Mouse (Mus musculus): ENCODE results near the gene Nrxn2.

The Nrxn2 gene

GRCm38 (mm10) chr19:6540191-6540590 lies 121.7 kb downstream of the Nrxn2 start:
- no peak for DNase-seq (ENCODE audit: low read depth, low spot score)

DNA sequence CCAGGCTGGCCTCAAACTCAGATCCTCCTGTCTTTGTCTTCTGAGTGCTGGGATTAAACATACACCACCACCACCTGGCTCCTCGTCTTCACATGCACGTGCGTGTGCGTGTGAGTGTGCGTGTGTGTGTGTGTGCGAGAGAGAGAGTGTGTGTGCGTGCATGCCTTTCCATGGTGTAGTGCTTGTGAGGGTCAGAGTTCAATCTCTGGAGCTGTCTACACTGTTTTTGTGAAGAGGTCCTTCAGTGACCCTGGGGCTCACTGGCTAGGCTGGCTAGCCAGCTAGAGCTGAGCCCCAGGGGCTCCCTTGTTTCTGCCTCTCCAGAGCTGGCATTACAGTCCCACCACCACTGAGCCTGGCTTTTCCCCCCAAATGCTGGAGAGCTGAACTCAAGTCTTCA lies 123.0 kb downstream of the Nrxn2 start:
- DNase-seq (ENCODE audit: low read depth, low spot score) = no peak

GRCm38 (mm10) chr19:6542367-6543034 lies 124.0 kb downstream of the Nrxn2 start, which contains the start of gene Slc22a12:
Gene Slc22a12 (minus strand): TSS chr19:6543032.
- DNase-seq (ENCODE audit: low read depth, low spot score) = no peak

DNA sequence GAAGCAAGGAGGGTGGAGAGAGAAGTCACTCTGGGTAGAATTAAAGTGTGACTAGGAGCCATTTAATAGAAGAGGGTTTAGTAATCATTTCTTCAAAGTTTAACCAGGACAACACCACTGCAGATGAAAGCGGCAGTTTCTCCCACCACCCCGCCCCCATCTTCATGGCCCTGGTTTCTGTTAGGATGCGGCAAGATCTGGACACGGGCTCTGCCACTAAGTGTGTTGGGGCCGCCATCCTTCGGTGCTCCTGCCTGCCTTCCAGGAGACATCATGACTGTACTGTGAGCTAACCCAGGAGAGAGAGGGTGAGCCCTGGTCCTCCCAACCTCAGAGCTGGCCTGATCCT lies 124.5 kb downstream of the Nrxn2 start:
- no peak for DNase-seq (ENCODE audit: low read depth, low spot score)

- DNase-seq (ENCODE audit: low read depth, low spot score) = no peak
Measured at GRCm38 (mm10) chr19:6543518-6543917, 125.0 kb downstream of the Nrxn2 start.

GRCm38 (mm10) chr19:6544712-6545111 lies 126.2 kb downstream of the Nrxn2 start:
- DNase-seq (ENCODE audit: low read depth, low spot score) = no peak

GRCm38 (mm10) chr19:6545481-6545880 lies 127.0 kb downstream of the Nrxn2 start:
- DNase-seq (ENCODE audit: low read depth, low spot score) = no peak

DNA sequence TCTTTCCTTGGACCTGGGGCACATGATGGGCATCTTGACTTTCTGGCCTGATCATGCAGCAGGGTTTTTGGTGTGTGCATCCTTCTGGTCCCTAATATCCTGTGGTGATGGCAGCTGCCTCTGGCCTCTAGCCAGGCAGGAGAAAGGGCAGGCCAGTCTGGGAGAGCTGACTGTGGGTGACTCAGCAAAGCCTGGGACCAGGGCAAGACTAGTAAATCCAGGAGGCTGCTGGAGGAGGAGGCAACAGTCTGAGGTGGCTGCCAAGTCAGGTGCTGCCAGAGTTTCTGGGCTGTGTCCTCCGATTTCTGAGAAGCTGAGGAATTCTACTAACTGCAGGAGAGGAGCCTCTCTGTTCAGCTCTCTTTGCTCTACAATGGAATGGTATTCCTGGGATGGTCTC lies 127.6 kb downstream of the Nrxn2 start:
- DNase-seq (ENCODE audit: low read depth, low spot score) = peak; percentile 94

DNA sequence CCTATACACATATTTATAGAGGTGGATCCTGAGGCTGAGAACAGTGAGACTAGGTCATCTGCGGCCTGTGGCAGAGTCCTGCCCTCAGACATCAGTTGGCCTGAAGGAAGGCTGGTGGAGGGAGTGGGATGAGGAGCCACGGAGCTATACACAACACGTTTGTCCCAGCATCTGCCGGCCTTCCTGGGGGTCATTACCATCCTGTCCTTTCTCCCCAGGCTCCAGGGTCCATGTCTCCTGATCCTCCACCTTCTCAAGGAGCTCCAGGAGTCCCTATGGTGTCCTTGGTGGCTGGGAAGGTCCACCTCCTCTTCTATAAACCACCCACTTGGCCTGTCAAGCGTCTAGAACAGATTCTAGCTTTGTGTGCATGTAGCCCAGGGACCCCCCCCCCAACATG lies 129.3 kb downstream of the Nrxn2 start:
- DNase-seq (ENCODE audit: low read depth, low spot score) = no peak

DNA sequence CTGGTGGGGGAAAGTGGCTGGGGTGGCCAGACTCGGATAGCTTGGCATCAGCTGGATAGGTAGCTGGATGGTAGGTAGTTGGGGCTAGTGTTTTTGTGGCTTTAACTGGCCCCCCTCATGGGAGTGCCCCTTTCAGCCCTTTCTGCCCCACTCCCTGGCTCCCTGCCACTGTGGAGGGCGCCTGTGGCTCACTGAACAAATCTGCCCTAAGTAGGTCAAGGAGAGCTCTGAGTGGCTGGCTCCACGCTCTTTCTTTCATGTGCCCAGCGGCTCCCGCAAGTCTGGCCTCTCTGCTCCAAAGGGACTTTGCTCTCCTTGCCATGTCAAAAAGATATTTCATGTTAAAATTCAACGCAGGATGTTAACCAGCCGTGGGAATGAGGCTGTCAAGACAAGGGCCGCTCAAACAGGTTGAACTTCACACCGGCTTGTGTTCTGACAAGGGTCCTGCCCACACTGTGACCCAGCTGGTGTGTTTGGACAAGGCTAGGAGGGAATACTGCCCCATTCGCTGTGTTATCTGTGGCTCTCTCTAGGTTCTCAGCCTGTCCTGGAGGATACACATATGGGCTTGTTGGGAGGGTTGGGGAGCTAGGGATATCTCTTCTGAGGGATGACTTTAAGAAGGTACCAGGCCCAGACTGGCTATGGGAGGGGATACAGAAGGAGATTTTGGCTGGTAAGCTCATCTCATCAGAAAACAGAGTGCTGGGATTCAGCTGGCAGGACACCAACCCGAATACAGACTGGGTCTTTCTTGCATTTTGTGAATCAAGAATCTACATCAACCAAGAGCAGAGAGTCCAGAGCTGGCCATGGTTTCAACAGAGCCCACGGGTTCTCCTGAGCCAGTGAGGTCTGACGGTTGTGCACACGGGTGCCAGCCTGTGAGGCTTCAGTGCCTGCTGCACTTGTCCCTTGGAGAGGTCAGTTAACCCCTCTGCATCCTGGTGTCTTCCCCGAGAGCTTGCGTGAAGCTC lies 130.2 kb downstream of the Nrxn2 start:
- DNase-seq (ENCODE audit: low read depth, low spot score) = no peak

DNA sequence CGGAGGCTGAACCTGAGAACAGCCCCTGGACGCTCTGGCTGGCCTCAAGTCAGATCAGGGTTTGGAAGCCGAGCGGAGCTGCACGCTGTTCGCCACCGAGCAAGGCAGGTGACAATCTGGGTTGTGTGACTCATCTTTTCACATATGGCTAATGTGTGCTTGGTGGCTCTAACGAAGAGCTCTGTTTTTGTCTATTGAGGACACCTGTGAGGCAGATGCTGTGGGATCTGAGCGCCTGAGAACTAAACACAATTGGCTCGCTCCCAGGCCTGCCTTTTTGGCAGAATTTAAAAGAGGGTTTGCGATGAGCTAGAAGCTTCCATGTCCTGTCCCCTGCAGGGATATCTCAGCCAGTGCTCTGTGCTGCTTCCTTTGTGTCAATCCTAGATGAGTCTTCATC lies 131.0 kb downstream of the Nrxn2 start:
- DNase-seq (ENCODE audit: low read depth, low spot score) = no peak

GRCm38 (mm10) chr19:6551215-6551614 lies 132.7 kb downstream of the Nrxn2 start:
- DNase-seq (ENCODE audit: low read depth, low spot score) = no peak

- DNase-seq (ENCODE audit: low read depth, low spot score) = peak; percentile 39
Measured at GRCm38 (mm10) chr19:6552302-6553028, 133.9 kb downstream of the Nrxn2 start.

GRCm38 (mm10) chr19:6553174-6553573 lies 134.6 kb downstream of the Nrxn2 start:
- no peak for DNase-seq (ENCODE audit: low read depth, low spot score)

- DNase-seq (ENCODE audit: low read depth, low spot score) = peak; percentile 35
Measured at GRCm38 (mm10) chr19:6553819-6554582, 135.5 kb downstream of the Nrxn2 start.

- DNase-seq (ENCODE audit: low read depth, low spot score) = no peak
Measured at GRCm38 (mm10) chr19:6559576-6559975, 141.0 kb downstream of the Nrxn2 start.

- no peak for DNase-seq (ENCODE audit: low read depth, low spot score)
Measured at GRCm38 (mm10) chr19:6560246-6560815, 141.8 kb downstream of the Nrxn2 start.

GRCm38 (mm10) chr19:6565136-6565535 lies 146.6 kb downstream of the Nrxn2 start:
- DNase-seq (ENCODE audit: low read depth, low spot score) = no peak

DNA sequence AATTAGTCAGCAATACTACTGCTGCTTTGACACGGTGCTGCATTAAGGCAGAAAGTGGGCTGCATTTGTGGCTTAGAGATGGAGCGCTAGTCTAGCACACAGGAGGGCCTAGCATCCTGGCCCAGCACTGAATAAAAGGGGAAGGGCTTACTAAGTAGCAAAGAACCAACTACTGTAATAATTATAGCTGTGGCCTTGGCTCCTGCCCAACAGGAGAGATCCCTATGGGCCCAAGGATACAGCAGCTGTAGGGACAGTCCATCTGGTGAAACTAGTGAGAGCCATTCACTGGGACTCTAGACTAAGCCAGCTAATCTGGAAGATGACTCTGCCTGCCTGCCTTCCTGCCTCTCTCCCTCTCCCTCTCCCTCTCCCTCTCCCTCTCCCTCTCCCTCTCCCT lies 147.9 kb downstream of the Nrxn2 start:
- no peak for DNase-seq (ENCODE audit: low read depth, low spot score)

- DNase-seq (ENCODE audit: low read depth, low spot score) = no peak
Measured at GRCm38 (mm10) chr19:6569021-6569420, 150.5 kb downstream of the Nrxn2 start.

DNA sequence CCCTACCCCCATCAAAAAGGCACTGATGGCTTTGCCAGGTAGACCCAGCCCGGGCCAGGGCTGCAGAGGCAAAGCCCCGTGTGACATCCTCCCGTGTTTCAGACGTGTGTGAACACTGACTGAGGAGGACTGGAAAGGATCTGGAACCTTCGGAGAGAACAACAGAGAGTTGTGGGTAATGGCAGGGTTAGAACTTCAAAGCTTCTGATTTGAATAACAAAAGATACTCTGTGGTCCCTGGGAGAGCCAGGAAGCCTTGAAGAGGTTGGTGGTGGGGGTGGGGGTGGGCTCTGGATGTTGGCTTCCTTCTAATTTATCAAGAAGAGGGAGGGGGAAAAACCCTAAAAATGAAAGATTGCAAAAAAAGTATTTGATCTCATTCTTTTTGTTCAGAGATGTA lies 151.0 kb downstream of the Nrxn2 start:
- DNase-seq (ENCODE audit: low read depth, low spot score) = no peak
